Mouse (Mus musculus): ENCODE measurements around the gene Zfp995.
A peak's percentile ranks its signal among the peaks of the same experiment; 100 is the strongest.
"Not testable (repeated sequence)": the region's sequence is repeated elsewhere in the genome, so short reads cannot be mapped to it uniquely, and the experiment has no call there.

Gene Zfp995

GRCm38 (mm10) chr17:21909456-21910052 is at the start of gene Zfp995:
Gene Zfp995, minus strand, starts transcription at chr17:21909926.
- peak; percentile 53 to 62 for DNase-seq (ENCODE audit: low spot score in 2 of 2)

- DNase-seq (ENCODE audit: low spot score in 2 of 2): no peak
Measured at GRCm38 (mm10) chr17:21909039-21909438, 687 bp downstream of the Zfp995 start.

- no peak for DNase-seq (ENCODE audit: low spot score in 2 of 2)
Measured at GRCm38 (mm10) chr17:21871256-21871655, 38.5 kb downstream of the Zfp995 start.

- not testable (repeated sequence) for DNase-seq (ENCODE audit: low spot score in 2 of 2)
Measured at GRCm38 (mm10) chr17:21846322-21846582, 63.5 kb downstream of the Zfp995 start.

GRCm38 (mm10) chr17:21845545-21846321 is 64.0 kb downstream of the Zfp995 start, which contains the start of gene Zfp820:
Gene Zfp820, minus strand, starts transcription at chr17:21845772.
- peak; percentile 63 to 64 for DNase-seq (ENCODE audit: low spot score in 2 of 2)

GRCm38 (mm10) chr17:21838510-21838909 is 71.2 kb downstream of the Zfp995 start:
- DNase-seq (ENCODE audit: low spot score in 2 of 2): no peak

Measured in urinary bladder, postnatal 4 days (tissue).